Mouse (Mus musculus): ENCODE measurements at regions not wholly inside any gene's neighbourhood (a gene's known extent, or its start where the extent isn't known, plus 50 kb on each side); places are given as distances from the start of the nearest gene placed in this dataset.

DNA sequence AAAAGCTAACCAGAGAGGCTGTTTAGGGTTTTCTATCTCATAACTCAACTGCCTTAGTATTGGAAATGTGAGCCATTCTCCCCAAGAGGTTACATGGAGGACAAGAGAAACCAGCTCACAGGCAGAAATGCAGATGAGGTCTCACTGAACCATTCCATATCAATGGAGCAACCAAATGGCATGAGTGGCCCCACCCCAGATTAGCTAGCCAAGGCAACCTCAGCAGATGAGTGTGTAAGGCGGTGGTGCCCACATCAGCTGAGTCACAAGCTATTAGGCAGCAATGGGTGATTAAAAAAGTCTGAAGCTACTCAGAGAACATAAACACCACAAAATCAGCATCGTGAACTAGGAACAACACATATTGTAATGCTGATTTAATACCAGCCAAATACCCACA lies 133.2 kb downstream of the Lpin1 start:
- no peak for DNase-seq
- intact Hi-C loops (cut with DNase I) = no loop called here

- DNase-seq = peak; percentile 67
- intact Hi-C loops (cut with DNase I) = no loop called here
Measured at GRCm38 (mm10) chr12:16474361-16475080, 136.2 kb downstream of the Lpin1 start.

DNA sequence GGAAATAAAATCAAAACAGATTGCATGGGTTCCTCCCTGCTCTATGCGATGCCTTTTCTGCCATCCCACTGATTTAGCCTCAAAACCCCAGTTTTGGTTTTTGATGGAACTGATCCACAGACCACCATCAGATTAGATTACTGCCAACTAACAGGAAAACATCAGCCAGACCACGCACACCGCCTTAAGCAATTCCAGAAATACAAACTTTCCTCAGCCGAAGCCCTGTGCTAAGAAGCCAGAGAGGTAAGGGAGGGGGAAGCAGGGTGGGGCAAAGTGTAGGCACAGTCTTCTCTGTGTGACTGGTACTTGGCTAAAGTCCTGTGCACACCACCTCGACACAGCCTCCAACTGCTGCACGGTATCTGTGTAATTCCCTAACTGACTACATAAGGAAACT lies 153.3 kb downstream of the Lpin1 start:
- DNase-seq = no peak
- intact Hi-C loops (cut with DNase I) = no loop called here

GRCm38 (mm10) chr12:16450771-16451435 lies 159.9 kb downstream of the Lpin1 start:
- intact Hi-C loops (cut with DNase I) = no loop called here
- peak; percentile 14 for DNase-seq

DNA sequence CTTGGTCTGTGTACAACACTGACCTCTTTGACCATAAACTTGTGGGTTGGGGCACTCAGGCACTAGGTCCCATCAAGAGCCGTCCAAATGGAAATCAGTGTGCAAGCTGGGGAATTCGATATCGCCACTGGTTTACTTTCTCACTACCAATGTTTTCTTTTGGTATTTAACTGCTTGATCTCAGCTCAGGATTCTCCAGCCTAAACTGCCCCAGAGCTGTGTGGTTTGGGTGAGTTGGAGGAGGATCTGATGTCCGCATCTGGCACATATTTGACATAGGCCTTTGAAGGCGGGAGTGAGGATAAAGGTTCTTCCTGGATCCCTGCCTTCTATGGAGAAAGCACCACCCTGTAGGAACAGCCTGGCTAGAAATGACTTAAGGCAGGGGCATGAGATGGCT lies 172.0 kb downstream of the Lpin1 start:
- no peak for DNase-seq
- intact Hi-C loops (cut with DNase I) = no loop called here

GRCm38 (mm10) chr12:16436961-16437360 lies 173.8 kb downstream of the Lpin1 start:
- intact Hi-C loops (cut with DNase I) = no loop called here
- DNase-seq = no peak

GRCm38 (mm10) chr12:16436255-16436654 lies 174.5 kb downstream of the Lpin1 start:
- no peak for DNase-seq
- intact Hi-C loops (cut with DNase I) = no loop called here

GRCm38 (mm10) chr12:16434739-16435138 lies 176.0 kb downstream of the Lpin1 start:
- peak; percentile 92 for DNase-seq
- intact Hi-C loops (cut with DNase I) = no loop called here

GRCm38 (mm10) chr12:16434225-16434624 lies 176.5 kb downstream of the Lpin1 start:
- intact Hi-C loops (cut with DNase I) = no loop called here
- DNase-seq = peak; percentile 58

- intact Hi-C loops (cut with DNase I) = no loop called here
- no peak for DNase-seq
Measured at GRCm38 (mm10) chr12:16425980-16426379, 184.8 kb downstream of the Lpin1 start.

- no peak for DNase-seq
- intact Hi-C loops (cut with DNase I) = no loop called here
Measured at GRCm38 (mm10) chr12:16424526-16424925, 186.2 kb downstream of the Lpin1 start.

DNA sequence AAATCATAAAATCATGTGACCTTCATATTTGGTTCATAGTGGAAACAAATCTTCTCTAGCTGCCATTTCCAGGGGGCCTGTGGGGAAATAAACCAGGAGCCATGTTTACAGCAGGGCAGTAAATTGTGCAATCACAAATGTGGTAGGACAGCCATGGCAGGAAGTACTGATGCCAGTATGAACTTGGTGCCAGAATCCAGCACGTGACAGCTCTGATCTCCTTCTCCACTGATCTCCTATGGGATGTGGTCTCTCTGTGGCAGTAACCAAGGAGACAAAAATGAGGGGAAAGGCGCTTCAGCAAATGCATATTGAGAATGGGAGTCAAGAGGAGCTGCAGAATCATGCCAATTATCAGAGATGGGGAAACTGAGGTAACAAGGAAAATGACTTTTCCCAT lies 215.0 kb downstream of the Lpin1 start:
- DNase-seq = peak; percentile 26
- intact Hi-C loops (cut with DNase I) = no loop called here

- DNase-seq = no peak
- intact Hi-C loops (cut with DNase I) = no loop called here
Measured at GRCm38 (mm10) chr12:16392851-16393250, 217.9 kb downstream of the Lpin1 start.

DNA sequence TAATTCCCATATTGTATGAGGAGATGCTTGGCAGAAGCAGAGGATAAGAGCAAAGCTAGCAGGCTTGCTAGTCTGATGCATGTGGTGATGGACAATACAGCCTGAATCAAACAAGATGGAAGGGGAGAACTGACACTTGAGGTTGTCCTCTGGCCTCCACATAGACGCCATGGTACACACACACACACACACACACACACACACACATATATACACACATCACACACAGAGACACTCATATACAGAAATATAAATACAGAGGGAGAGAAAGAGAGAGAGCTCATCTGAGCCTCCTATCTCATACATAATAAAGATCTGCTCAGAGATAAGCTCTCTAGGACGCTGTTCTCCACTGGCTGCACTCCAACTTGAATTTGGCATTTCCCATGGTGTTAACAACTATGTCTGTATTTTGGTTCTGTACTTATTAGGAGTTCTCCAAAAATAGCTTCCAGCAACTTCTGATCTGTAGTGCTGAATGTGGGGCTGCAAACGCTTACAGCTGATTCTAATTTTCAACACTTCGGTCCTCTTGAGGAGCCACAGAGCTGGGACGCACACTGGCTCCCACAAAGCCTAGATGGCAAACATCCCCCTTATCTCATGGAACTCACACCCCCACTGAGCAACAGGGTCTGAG lies 219.0 kb downstream of the Lpin1 start:
- intact Hi-C loops (cut with DNase I) = no loop called here
- no peak for DNase-seq

DNA sequence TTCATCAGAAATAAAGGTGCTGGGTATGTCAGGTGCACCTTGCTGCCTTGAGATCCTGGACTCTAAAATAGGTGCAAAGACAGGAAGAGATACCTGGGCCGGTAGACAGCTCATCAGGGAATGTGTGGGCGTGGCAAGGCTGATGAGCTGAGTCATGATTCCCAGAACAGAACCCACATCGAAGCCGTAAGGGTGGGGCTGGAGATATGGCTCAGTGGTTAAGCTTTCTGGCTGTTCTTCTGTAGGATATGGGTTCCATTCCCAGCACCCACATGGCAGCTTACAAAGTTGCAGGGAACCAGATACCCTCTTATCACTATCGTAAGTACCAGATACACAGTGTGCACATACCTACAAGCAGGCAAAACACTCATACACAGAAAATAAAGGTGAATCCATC lies 219.6 kb downstream of the Lpin1 start:
- intact Hi-C loops (cut with DNase I) = no loop called here
- DNase-seq = no peak

DNA sequence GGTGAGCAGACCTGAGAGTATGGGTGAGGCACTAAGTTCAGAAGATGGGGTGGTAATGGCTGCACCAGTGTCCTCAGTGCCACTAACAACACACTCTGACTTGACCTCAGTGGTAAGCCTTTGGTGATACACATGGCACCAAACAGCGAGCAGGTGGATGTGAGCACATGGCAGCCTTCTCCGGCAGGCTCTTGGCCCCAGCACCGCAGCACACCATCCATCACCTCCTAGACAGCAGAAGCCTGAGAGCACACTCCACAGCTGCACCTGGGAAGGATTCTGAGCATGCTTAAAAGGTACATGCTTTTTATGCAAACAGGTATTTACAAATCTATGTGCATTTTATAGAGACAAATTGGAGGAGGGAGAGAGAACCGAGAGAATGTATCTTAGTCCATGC lies 223.7 kb downstream of the Lpin1 start:
- intact Hi-C loops (cut with DNase I) = loop anchor here (10.0 kb wide), 1 partner anchor 572 kb away; the partner anchor contains the start of gene Trib2
- no peak for DNase-seq

DNA sequence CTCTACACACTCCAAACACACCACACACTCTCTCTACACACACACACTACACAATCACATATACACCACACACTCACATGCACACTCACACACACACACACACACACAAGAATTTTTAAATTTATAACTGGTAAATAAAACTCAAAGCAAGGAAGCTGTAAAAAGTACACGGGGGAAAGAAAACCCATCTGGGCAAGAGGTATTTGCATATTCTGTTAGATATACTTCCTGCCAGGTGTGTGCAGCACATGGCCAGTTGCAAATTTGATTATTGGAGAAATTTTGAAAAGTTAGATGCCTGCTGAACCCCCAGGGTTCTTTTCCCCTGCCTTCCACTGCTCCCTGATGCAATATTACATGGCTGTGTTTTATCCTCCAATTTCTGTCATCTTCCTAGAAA lies 226.4 kb downstream of the Lpin1 start:
- DNase-seq = no peak
- intact Hi-C loops (cut with DNase I) = loop anchor here (10.0 kb wide), 1 partner anchor 570 kb away; the partner anchor contains the start of gene Trib2

GRCm38 (mm10) chr12:16383499-16383935 lies 227.2 kb downstream of the Lpin1 start:
- no peak for DNase-seq
- intact Hi-C loops (cut with DNase I) = loop anchor here (10.0 kb wide), 1 partner anchor 569 kb away; the partner anchor contains the start of gene Trib2

- intact Hi-C loops (cut with DNase I) = loop anchor here (10.0 kb wide), 1 partner anchor 568 kb away; the partner anchor contains the start of gene Trib2
- DNase-seq = peak; percentile 29
Measured at GRCm38 (mm10) chr12:16382417-16382988, 228.3 kb downstream of the Lpin1 start.

DNA sequence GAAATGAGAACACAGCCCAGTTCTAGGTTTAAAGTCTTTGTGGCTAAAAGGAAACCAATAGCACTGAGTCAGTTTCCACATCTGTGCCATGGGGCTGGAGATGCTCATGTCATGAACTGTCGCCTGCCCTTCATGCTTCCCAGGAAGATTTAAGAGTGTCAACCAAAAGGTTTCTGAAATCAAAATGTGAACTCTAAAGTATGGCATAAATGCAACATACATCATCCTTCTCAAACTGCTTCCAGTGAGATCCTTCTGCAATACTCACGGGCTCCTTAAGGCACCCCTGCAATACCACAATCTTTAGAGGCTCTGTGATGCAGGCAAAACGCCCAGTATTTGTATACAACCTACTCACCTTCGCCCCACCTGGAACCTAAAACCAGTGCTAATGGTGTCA lies 229.7 kb downstream of the Lpin1 start:
- no peak for DNase-seq
- intact Hi-C loops (cut with DNase I) = loop anchor here (10.0 kb wide), 1 partner anchor 566 kb away; the partner anchor contains the start of gene Trib2

GRCm38 (mm10) chr12:16380346-16380745 lies 230.4 kb downstream of the Lpin1 start:
- peak; percentile 32 for DNase-seq
- intact Hi-C loops (cut with DNase I) = loop anchor here (10.0 kb wide), 1 partner anchor 566 kb away; the partner anchor contains the start of gene Trib2

Measured in left cerebral cortex, postnatal 4 days (tissue).